20 mouse cellular contexts compared by ENCODE assay signal in genomic region chr4:135124732-135125131, GRCm38 (mm10). TPM values are rescaled to one million over a fixed set of nuclear protein-coding genes. Genes with fewer than 3 reads are reported as not detected.
"Had no signal": no experiment of that assay in that cellular context is flagged by ENCODE, and none has a peak within 500 bp of the region (broad histone marks: within the 10 kb centered on the region; RNA-seq: fewer than 3 reads in every experiment).

No protein-coding gene starts in this region.

- DNase-seq: liver, postnatal 0 days; lung, adult 2 months; lung, postnatal 14 days; lung, postnatal 36 days; right cerebral cortex, postnatal 14 days; thymus, adult 2 months; thymus, postnatal 25 days; thymus, postnatal 4 days had no signal

- H3K4me1 ChIP-seq: lung, embryonic 15.5 days; midbrain, embryonic 13.5 days had no signal

- ATAC-seq: liver, postnatal 0 days; lung, postnatal 0 days; midbrain, embryonic 13.5 days; midbrain, embryonic 15.5 days had no signal

- H3K4me2 ChIP-seq: liver, embryonic 15.5 days; lung, embryonic 15.5 days; midbrain, embryonic 11.5 days; midbrain, embryonic 13.5 days; midbrain, embryonic 15.5 days; neural tube, embryonic 13.5 days; neural tube, embryonic 15.5 days; stomach, embryonic 15.5 days had no signal

- H3K36me3 ChIP-seq: liver, embryonic 15.5 days; lung, embryonic 15.5 days; midbrain, embryonic 13.5 days; midbrain, embryonic 15.5 days; neural tube, embryonic 13.5 days; neural tube, embryonic 15.5 days; stomach, embryonic 15.5 days had no signal

- H3K4me3 ChIP-seq: liver, embryonic 15.5 days; lung, embryonic 15.5 days; midbrain, embryonic 13.5 days; midbrain, embryonic 15.5 days; neural tube, embryonic 13.5 days; neural tube, embryonic 15.5 days; stomach, embryonic 15.5 days had no signal

- H3K27ac ChIP-seq: liver, embryonic 15.5 days; lung, embryonic 15.5 days; macrophage; midbrain, embryonic 13.5 days; midbrain, embryonic 15.5 days; neural tube, embryonic 13.5 days; neural tube, embryonic 15.5 days; stomach, embryonic 15.5 days; stomach, postnatal 0 days had no signal

- H3K9ac ChIP-seq: liver, embryonic 15.5 days; liver, postnatal 0 days; lung, embryonic 15.5 days; midbrain, embryonic 13.5 days; midbrain, embryonic 15.5 days; neural tube, embryonic 13.5 days; neural tube, embryonic 15.5 days; stomach, embryonic 15.5 days had no signal

- H3K9me3 ChIP-seq: liver, embryonic 15.5 days; lung, embryonic 15.5 days; midbrain, embryonic 13.5 days; midbrain, embryonic 15.5 days; neural tube, embryonic 13.5 days; neural tube, embryonic 15.5 days; stomach, embryonic 15.5 days had no signal

RNA-seq across cellular contexts. Expression of gene Runx3, which starts 4.3 kb away (rescaled TPM):
- total RNA-seq: midbrain, postnatal 0 days had no signal
- polyA plus RNA-seq: midbrain, embryonic 11.5 days; midbrain, embryonic 13.5 days; midbrain, embryonic 15.5 days; midbrain, postnatal 0 days had no signal
